Mouse (Mus musculus) layer of hippocampus, postnatal 10 days (tissue): ENCODE data around the gene 4933436I01Rik. TPM values are rescaled to one million over a fixed set of nuclear protein-coding genes. Genes with fewer than 3 reads are reported as not detected.

Source experiments
- DNase-seq, 2 experiments: peaks; one replicate each; pipeline ENCODE4 v3.0.0; 2021; ENCODE audit warnings: low spot score in 2 of 2
- long read RNA-seq: library from polyadenylated mRNA; stranded (forward); transcript quantifications from one replicate; pipeline ENCODE4 v2.0.0, GENCODE M21; 2023
- total RNA-seq, 2 experiments: library from RNA; stranded (reverse); gene quantifications; 2 replicates each; pipeline ENCODE4 v1.2.3; 2021

Gene 4933436I01Rik
- total RNA-seq: not detected
- long read RNA-seq: 0 reads

DNA sequence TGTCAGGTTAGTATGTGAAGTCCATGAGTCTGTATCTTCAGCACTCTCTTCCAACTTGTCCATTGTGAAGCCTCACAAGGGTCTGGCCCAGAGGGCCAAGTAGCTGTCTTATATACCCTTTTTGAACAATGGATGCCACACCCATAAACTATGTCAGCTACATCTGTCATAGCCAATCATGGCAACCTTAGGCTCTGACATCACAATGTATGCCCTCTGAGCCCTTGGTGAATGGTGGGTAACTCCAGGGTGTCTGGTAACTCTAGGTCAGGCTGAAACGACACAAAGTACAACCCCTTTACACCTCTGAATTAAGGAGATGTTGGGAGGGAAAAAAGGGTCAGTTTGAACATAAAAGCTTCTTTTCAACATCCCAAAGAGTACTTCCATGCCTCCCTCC is at the start of gene 4933436I01Rik:
4933436I01Rik (minus strand) TSS at position 101 of the 400 bp plus-strand sequence.
- no peak for DNase-seq

DNA sequence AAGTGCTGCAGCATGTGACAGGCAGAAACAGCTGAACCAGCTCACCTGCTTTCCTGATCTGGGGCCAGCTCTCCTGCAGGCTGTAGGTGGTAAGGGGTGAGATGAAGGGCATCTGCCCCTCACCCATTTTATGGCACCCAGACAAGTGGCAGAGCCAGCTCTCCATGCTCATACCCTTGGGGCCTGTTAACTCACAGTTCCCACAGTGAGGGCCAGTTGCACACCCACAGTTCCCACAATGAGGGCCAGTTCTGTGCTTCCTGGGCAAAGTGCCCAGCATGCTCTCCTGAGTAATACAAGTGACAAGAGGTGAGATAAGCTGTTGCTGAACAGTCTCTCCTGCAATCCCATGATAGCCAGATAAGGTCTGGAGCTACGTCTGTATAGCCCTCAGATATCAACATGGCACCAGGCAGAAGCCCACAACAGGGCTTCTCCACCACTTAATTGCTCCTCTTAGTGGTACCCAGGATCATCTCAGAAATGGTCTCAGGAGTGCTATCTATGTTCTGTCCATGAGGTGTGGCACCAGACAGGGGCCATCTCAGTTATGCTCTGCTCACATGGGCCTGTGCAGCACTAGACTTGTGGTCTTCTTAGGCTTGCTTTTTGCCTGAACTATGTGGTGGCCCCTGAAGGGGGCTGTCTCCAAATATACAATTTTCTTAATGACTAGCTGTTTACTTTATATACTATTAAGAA is 3.7 kb upstream of the 4933436I01Rik start:
- no peak for DNase-seq

DNA sequence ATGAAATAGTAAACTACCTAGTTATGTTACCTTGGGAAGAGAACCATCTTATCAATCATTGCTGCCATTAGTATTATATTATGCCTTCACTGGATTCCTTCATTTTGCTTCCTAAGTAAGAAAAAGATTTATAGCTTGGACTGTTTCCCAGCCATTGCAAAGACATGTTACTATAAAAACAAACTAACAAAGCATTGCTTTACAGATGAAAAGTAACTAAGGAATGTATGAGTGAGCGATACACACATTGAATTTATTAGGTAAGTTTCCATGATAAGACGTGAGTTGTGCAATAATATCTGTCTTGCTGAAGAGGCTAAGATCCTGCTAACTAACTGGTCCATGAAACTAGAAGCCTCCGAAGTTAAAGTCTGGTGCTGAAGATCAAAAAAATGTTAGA is 37.8 kb downstream of the 4933436I01Rik start:
- no peak for DNase-seq

Other genes starting within 250 kb of the 4933436I01Rik start
- gene Gm1140, start 227.9 kb downstream of the 4933436I01Rik start, total RNA-seq: not detected
- not detected for gene Gm14692, start 225.8 kb downstream of the 4933436I01Rik start, total RNA-seq